Mouse (Mus musculus) stomach, embryonic 15.5 days (tissue): ENCODE data around the gene Pax8. TPM values are rescaled to one million over a fixed set of nuclear protein-coding genes. Genes with fewer than 3 reads are reported as not detected.

Experiments used
- ATAC-seq: fragments of 200-750 bp; cut with Nextera tagmentation; 2 replicates; pipeline ENCODE4 v1.8.0; 2017; ENCODE audit warnings: low read depth, moderate number of reproducible peaks, moderate TSS enrichment; ENCODE audit not compliant: insufficient read depth, low FRiP score
- H3K27ac ChIP-seq: fragments of 300-500 bp; sonication (generic); 2 replicates; pipeline ENCODE4 v1.5.1; 2015; ENCODE audit warnings: mild to moderate bottlenecking, inconsistent platforms
- H3K27me3 ChIP-seq: fragments of 300-500 bp; sonication (generic); replicated peaks from 2 replicates; pipeline ENCODE4 v1.6.1; 2015; ENCODE audit warnings: inconsistent platforms
- H3K36me3 ChIP-seq: fragments of 300-500 bp; sonication (generic); 2 replicates; pipeline ENCODE4 v1.6.1; 2015; ENCODE audit warnings: inconsistent platforms
- H3K4me1 ChIP-seq: fragments of 300-500 bp; sonication (generic); 2 replicates; pipeline ENCODE4 v1.6.1; 2015; ENCODE audit warnings: inconsistent platforms
- H3K4me2 ChIP-seq: fragments of 300-500 bp; sonication (generic); 2 replicates; pipeline ENCODE4 v1.6.1; 2015; ENCODE audit warnings: mild to moderate bottlenecking, inconsistent platforms
- H3K4me3 ChIP-seq: fragments of 300-500 bp; sonication (generic); replicated peaks from 2 replicates; pipeline ENCODE4 v1.5.1; 2015; ENCODE audit warnings: inconsistent platforms
- H3K9ac ChIP-seq: fragments of 300-500 bp; sonication (generic); 2 replicates; pipeline ENCODE4 v1.6.1; 2015; ENCODE audit warnings: inconsistent platforms
- H3K9me3 ChIP-seq: fragments of 300-500 bp; sonication (generic); 2 replicates; pipeline ENCODE4 v1.6.1; 2016; ENCODE audit warnings: inconsistent platforms
- WGBS: fragments of 180-500 bp; shearing (Covaris S2); methylation state at CpG from one replicate; pipeline ENCODE4 v1.1.7; 2015; 5-methylcytosine and 5-hydroxymethylcytosine counted together
- polyA plus RNA-seq: library from polyadenylated mRNA; unstranded; fragments of >200 nt; fragmentation: Nextera tagmentation; extraction: Ambion mirVana; gene quantifications from 2 replicates; pipeline ENCODE4 v1.2.1, GENCODE M21; 2015

The Pax8 gene
- polyA plus RNA-seq, 1 experiment from 2014 or later, result 0.60 TPM

GRCm38 (mm10) chr2:24460112-24460807 lies 15.1 kb downstream of the Pax8 start:
- H3K36me3 ChIP-seq, result no peaks in the 10 kb centered on the region
- peak; percentile 59 for ATAC-seq
- H3K4me3 ChIP-seq, result no peak overlapping the region
- 0 out of 2 replicates have a peak overlapping the region, but pooled peaks have one; percentile 29 for H3K4me2 ChIP-seq
- H3K9ac ChIP-seq, result no peak overlapping the region
- no peaks in the 10 kb centered on the region for H3K27me3 ChIP-seq
- no peak overlapping the region; the same call in 1 of the 2 replicates for H3K27ac ChIP-seq
- no peaks in the 10 kb centered on the region for H3K9me3 ChIP-seq
- 18% methylated on average over 9 of the region's 9 CpGs for WGBS
- H3K4me1 ChIP-seq, result no peaks in the 10 kb centered on the region

- Histone ChIP-seq H3K27me3 (no peaks in the 10 kb centered on the region), H3K4me2 (no peak overlapping the region), H3K36me3 (no peaks in the 10 kb centered on the region), H3K4me1 (peaks cover 4% of the 10 kb centered on the region; the same call in 1 of the 2 replicates), H3K4me3 (no peak overlapping the region), H3K9me3 (no peaks in the 10 kb centered on the region), H3K27ac (no peak overlapping the region), H3K9ac (no peak overlapping the region)
- 72% methylated on average over 4 of the region's 4 CpGs for WGBS
- no peak for ATAC-seq
These were observed 18.6 kb downstream of the Pax8 start for GRCm38 (mm10) chr2:24456841-24457240.

DNA sequence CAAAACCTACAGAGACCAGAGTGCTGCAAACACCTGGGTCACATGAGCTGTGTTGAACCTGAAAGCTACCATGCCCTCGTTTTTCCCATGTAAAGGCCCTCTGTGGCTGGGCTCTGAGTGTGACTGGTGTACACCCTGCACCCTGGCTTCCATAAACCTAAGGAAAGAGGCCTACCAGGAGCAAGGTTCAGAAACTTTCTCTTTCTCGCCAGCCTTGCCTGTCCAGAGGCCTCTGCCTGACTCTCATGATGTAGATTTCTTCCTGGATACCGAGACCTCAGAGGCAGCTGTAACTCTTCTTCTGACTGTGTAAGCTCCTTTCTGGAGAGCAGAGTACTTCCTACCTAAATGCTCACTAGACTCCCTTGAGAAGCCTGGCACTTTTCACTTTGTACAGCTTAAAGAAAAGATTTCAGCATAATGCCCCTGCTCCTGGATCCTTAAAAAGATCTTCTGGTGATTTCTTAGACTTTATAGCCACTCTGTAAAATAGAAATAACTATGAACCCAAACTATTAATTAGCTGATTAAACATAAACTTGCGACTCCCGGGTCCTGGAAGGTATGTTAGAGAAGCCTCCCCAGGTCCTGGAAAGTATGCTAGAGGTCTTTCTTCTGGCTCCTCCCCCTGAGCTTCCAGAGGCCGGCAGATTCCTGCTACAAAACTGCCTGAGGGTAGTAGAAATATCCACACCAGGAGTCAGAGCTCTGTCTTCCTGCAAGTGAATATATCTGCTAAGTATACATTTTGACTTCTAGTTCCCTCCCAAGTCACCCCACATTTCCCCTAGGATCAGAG lies 20.1 kb downstream of the Pax8 start:
- H3K27ac ChIP-seq, result peak overlapping the region; percentile 28; the same call in 1 of the 2 replicates
- H3K9me3 ChIP-seq, result no peaks in the 10 kb centered on the region
- H3K4me3 ChIP-seq, result no peak overlapping the region
- H3K27me3 ChIP-seq, result no peaks in the 10 kb centered on the region
- H3K9ac ChIP-seq, result no peak overlapping the region
- no peak for ATAC-seq
- H3K36me3 ChIP-seq, result no peaks in the 10 kb centered on the region
- 30% methylated on average over 6 of the region's 6 CpGs for WGBS
- no peak overlapping the region for H3K4me2 ChIP-seq
- H3K4me1 ChIP-seq, result peaks cover 4% of the 10 kb centered on the region; the same call in 1 of the 2 replicates

DNA sequence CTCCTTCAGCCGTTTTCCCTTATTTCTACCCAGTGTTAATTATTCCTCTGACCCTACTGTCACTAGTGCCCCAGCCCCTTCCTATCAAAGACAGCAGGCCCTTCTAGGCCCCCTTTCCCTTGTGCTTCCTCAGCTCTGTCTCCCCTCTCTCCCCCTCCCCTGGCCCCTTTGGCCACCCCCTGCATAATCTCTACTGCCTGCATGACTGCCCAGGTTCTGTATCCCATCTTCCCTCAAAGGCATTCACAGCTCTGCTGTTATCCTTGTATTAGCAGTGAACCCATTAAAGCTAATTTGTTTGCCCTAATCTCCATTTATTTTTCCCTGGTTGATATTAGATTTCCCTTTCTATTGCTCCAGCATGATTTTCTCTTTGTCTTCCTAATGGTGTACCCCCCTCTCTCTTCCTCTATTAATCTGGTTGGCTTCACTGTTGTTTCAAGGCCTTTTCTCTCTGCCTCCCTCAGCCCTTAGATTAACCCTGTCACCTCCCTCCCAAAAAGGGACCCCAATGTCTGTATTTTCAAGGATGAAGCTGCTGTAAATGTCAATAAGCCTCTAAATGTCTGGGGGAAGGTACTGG lies 20.9 kb downstream of the Pax8 start:
- H3K9me3 ChIP-seq, result no peaks in the 10 kb centered on the region
- no peak overlapping the region for H3K9ac ChIP-seq
- no peaks in the 10 kb centered on the region for H3K27me3 ChIP-seq
- H3K4me2 ChIP-seq, result no peak overlapping the region
- H3K36me3 ChIP-seq, result no peaks in the 10 kb centered on the region
- 66% methylated on average over 1 of the region's 1 CpGs for WGBS
- H3K4me3 ChIP-seq, result no peak overlapping the region
- peak overlapping the region; percentile 28; the same call in 1 of the 2 replicates for H3K27ac ChIP-seq
- ATAC-seq, result no peak
- peaks cover 4% of the 10 kb centered on the region; the same call in 1 of the 2 replicates for H3K4me1 ChIP-seq

- peaks cover 4% of the 10 kb centered on the region; the same call in 1 of the 2 replicates for H3K4me1 ChIP-seq
- no peaks in the 10 kb centered on the region for H3K36me3 ChIP-seq
- H3K9me3 ChIP-seq, result no peaks in the 10 kb centered on the region
- H3K27me3 ChIP-seq, result no peaks in the 10 kb centered on the region
- no peak overlapping the region for H3K4me3 ChIP-seq
- H3K9ac ChIP-seq, result no peak overlapping the region
- H3K4me2 ChIP-seq, result no peak overlapping the region
- no peak for ATAC-seq
- WGBS, result 65% methylated on average over 5 of the region's 5 CpGs
- no peak overlapping the region for H3K27ac ChIP-seq
These were observed 22.2 kb downstream of the Pax8 start for GRCm38 (mm10) chr2:24453206-24453605.

DNA sequence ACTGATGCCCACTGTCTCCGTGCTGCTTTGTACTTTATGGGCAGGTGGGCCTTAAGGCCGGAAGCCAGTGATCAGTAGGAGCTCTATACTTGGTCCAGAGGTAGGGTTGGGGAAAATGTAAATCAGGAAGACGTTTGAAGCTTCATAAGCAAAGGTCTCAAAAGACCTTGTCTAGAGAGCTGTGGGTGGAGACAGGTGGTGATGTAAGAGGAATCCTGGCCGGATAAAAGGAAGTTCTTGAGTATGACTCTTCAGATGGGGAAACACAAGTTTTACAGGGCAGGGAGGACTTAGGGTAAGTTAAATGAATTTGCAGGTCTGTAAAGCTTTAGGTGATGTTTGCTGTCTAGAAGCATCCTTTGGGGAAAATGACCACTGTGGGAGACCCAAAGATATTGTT lies 26.3 kb downstream of the Pax8 start:
- H3K9ac ChIP-seq, result no peak overlapping the region
- H3K27me3 ChIP-seq, result no peaks in the 10 kb centered on the region
- no peaks in the 10 kb centered on the region for H3K36me3 ChIP-seq
- H3K4me2 ChIP-seq, result no peak overlapping the region
- no peaks in the 10 kb centered on the region for H3K4me1 ChIP-seq
- no peaks in the 10 kb centered on the region for H3K9me3 ChIP-seq
- no peak for ATAC-seq
- H3K27ac ChIP-seq, result no peak overlapping the region
- no peak overlapping the region for H3K4me3 ChIP-seq
- WGBS, result 76% methylated on average over 4 of the region's 4 CpGs

GRCm38 (mm10) chr2:24443256-24443790 lies 32.1 kb downstream of the Pax8 start:
- ATAC-seq, result no peak
- WGBS, result 64% methylated on average over 3 of the region's 3 CpGs
- Histone ChIP-seq H3K27me3 (no peaks in the 10 kb centered on the region), H3K36me3 (no peaks in the 10 kb centered on the region), H3K4me3 (no peak overlapping the region), H3K4me1 (no peaks in the 10 kb centered on the region), H3K9ac (no peak overlapping the region), H3K27ac (no peak overlapping the region), H3K4me2 (no peak overlapping the region), H3K9me3 (no peaks in the 10 kb centered on the region)

DNA sequence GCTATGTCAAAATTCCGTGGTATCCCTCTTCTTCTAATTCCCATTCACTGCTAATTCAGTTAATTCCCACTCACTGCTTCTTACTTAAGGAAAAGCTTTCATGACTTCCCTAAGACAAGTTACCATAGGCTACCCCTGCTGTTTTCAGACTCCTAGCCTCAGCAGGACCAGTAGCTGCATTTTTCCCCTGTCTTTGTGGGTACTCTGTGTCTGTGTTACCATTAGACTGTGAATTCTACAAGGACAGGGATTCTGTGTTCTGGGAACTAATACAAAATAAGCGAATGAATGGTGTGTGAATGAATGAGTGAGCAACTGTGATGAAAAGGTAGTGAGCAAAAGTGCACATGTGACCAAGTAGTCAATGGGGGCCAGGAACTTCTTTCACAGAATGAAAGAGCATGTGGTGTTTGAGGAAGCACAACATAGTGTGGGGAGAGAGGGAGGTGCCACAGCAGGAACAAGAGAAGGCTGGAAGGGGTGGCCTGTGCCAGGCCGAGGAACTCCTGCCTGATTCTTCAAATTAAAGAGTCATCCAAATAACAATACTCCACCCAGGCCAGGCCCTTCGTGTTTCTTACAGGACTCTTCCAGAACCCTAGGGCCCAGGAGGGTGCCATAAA lies 33.0 kb downstream of the Pax8 start:
- WGBS, result 73% methylated on average over 4 of the region's 4 CpGs
- Histone ChIP-seq H3K9ac (no peak overlapping the region), H3K4me2 (no peak overlapping the region), H3K4me1 (no peaks in the 10 kb centered on the region), H3K27ac (no peak overlapping the region), H3K36me3 (no peaks in the 10 kb centered on the region), H3K9me3 (no peaks in the 10 kb centered on the region), H3K27me3 (no peaks in the 10 kb centered on the region), H3K4me3 (no peak overlapping the region)
- ATAC-seq, result no peak

- Histone ChIP-seq H3K27ac (no peak overlapping the region), H3K27me3 (no peaks in the 10 kb centered on the region), H3K36me3 (no peaks in the 10 kb centered on the region), H3K4me3 (no peak overlapping the region), H3K4me2 (no peak overlapping the region), H3K9me3 (no peaks in the 10 kb centered on the region), H3K4me1 (no peaks in the 10 kb centered on the region), H3K9ac (no peak overlapping the region)
- ATAC-seq, result no peak
These were observed 33.5 kb downstream of the Pax8 start for GRCm38 (mm10) chr2:24441899-24442298.

GRCm38 (mm10) chr2:24440056-24440455 lies 35.3 kb downstream of the Pax8 start:
- Histone ChIP-seq H3K4me3 (no peak overlapping the region), H3K27me3 (no peaks in the 10 kb centered on the region), H3K4me2 (no peak overlapping the region), H3K4me1 (no peaks in the 10 kb centered on the region), H3K9me3 (no peaks in the 10 kb centered on the region), H3K36me3 (no peaks in the 10 kb centered on the region), H3K27ac (no peak overlapping the region), H3K9ac (no peak overlapping the region)
- no peak for ATAC-seq
- WGBS, result 70% methylated on average over 2 of the region's 2 CpGs

DNA sequence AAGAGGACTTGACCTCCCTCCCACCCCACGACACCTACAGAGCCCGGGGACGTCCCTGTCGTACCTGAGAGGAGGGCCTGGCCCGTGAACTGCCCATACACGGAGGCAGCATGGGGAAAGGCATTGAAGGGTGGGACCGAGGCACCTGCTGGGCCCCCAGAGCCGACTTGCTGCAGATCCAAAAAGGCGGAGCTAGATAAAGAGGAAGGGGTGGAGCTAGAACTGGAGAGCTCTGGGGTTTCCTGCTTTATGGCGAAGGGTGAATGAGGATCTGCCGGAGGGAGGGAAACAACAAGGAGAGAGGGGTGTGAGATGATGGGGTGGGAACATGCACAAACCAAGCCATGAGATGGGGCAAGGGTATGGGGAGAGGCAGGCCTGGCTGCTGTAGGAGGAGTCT lies 39.7 kb downstream of the Pax8 start:
- 71% methylated on average over 11 of the region's 11 CpGs for WGBS
- H3K9me3 ChIP-seq, result no peaks in the 10 kb centered on the region
- H3K9ac ChIP-seq, result no peak overlapping the region
- ATAC-seq, result no peak
- no peak overlapping the region for H3K4me3 ChIP-seq
- H3K4me1 ChIP-seq, result no peaks in the 10 kb centered on the region
- no peak overlapping the region for H3K27ac ChIP-seq
- H3K36me3 ChIP-seq, result no peaks in the 10 kb centered on the region
- H3K27me3 ChIP-seq, result no peaks in the 10 kb centered on the region
- H3K4me2 ChIP-seq, result no peak overlapping the region
